Mouse (Mus musculus) cortical plate, adult 2 months (tissue): ENCODE measurements around the gene Stoml1.

Experiments
- CTCF ChIP-seq: fragments of 200-500 bp; IDR thresholded peaks from 2 replicates; pipeline ENCODE4 v1.5.1; 2011; ENCODE audit warnings: mild to moderate bottlenecking, control low read depth, low read length; ENCODE audit not compliant: insufficient read depth; ENCODE audit errors: extremely low read depth
- POLR2A ChIP-seq: fragments of 200-500 bp; IDR thresholded peaks from 2 replicates; pipeline ENCODE4 v1.6.1; 2011; ENCODE audit warnings: mild to moderate bottlenecking, low read length, control low read depth; ENCODE audit not compliant: insufficient read depth; ENCODE audit errors: extremely low read depth

DNA sequence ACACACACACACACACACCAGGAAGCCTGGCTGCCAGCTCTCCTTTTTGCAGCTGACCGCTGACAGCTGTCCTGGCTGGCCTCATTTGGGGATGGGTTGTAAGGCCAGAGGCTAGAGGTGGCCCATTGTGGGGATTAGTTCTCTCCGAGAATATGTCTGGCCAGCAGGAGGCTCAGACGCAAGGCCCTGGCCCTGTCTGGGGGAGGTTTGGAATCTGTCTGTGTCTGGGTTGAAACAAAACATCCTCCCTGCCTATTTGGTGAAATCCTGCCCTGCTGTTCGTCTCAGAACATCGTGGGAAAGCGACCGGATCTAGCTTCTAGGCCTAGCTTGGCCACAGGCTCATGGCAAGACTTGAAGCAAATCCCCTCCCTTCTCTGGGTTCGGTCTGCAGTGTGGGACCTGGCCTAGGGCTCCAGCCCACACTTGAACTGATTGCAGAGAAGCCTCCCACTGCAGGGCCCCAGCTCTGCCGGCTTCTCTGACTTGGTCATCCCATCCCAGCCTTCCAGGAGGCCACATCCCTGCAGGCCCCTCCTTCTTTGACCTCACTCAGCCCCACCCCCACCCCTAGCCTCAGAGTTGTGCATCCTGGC, 42.9 kb downstream of the Stoml1 start:
- TF ChIP-seq POLR2A (no peak), CTCF (no peak)
